Mouse (Mus musculus): ENCODE data around the gene Xpo4. TPM values are rescaled to one million over a fixed set of nuclear protein-coding genes. Genes with fewer than 3 reads are reported as not detected.
"Not testable (repeated sequence)": the region's sequence is repeated elsewhere in the genome, so short reads cannot be mapped to it uniquely, and the experiment has no call there.

The Xpo4 gene
- polyA plus RNA-seq, 1 experiment from 2014 or later, result 19.6 TPM

DNA sequence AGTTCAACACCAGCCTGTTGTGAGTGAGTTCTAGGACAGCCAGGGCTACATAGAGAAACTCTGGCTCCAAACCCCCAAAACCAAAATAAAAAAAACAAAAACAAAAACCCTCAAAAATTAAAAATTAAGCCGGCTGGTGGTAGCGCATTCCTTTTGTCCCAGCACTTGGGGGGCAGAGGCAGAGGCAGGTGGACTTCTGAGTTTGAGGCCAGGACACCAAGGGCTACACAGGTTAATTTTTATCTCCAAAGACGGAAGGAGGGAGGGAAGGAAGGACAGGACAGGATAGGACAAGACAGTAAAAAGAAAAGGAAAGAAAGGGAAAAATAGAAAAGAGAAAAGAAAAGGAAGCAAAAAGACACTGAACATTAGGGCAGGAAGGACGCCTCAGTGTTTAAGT lies 17.5 kb upstream of the Xpo4 start:
- DNase-seq (ENCODE audit: low spot score), result no peak

GRCm38 (mm10) chr14:57679958-57680535 lies 14.8 kb upstream of the Xpo4 start:
- peak; percentile 83 for DNase-seq (ENCODE audit: low spot score)

DNA sequence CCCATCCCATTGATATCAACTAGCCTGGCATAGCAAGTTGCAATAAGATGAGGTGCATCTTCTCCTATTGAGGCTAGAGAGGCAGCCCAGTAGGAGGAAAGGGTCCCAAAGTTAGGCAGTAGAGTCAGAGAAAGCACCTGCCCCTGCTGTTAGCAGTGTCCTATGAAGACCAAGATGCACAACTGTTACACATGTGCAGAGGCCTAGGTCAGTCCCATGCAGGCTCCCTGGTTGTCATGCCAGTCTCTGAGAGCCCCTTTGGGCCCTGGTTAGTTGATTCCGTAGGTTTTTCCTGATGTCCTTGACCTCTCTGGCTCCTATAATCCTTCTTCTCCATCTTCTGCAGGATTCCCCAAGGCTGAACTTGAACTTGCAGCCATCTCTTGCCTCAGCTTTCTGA lies 14.3 kb upstream of the Xpo4 start:
- DNase-seq (ENCODE audit: low spot score), result no peak

DNA sequence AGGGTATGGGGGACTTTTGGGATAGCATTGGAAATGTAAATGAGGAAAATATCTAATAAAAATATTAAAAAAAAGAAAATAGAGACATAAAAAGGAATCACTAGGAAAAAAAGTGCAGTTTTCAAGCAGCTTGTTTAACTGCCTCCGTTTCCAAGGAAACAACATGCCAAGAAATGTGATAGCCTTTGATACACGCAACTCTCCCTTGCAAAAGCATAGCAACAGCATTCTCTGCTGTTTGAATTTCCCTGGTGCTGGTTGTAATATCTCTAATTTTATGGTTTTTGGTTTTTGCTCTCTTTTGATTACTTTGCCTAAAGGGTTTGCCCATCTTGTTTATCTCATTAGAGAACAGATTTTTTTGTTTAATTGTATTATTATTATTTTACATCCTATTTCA lies 10.3 kb upstream of the Xpo4 start:
- no peak for DNase-seq (ENCODE audit: low spot score)

- no peak for DNase-seq (ENCODE audit: low spot score)
These were observed 359 bp upstream of the Xpo4 start for GRCm38 (mm10) chr14:57665628-57665950.

DNA sequence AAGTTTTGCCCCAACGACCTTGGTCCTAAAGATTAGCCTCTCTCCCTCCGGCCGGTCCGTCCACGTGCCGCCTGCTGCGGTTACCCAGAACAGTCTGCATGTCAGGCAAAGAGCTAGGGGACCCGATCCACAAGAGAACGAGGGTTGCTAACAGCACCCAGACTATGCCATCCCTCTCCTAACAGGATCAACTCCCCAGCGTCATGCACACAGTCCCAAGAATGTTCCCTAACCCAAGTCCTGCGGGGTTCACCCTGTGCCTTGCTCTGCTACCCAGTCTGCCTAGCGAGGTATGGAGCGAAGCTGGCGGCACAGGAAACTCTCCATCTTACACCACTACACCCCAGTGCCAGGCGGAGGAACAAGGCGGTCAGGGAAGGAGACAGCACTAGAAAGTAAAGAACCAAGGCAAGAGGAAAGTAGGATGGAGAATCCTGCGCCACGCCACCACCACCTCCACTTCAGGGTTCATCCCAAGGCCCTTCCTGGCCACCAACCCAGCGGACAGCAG lies 864 bp downstream of the Xpo4 start:
- peak; percentile 7 for DNase-seq (ENCODE audit: low spot score)

DNA sequence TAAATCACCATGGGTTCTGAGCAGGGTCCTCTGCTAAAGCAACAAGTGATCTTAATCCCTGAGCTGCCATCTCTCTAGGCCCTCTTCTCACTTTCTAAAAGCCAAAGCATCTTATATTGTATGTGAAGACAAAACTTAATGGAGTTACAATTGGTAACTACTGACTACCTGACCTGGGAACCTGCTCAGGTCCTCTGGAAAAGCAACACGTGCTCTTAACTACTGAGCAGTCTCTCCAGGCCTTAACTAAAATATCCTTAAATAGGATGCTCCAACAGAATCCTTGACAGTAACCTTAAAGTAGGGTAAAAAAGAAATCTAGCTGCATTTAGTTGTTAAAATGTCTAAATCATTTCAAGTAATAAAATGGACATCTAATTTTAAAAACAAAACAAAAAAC lies 1.6 kb downstream of the Xpo4 start:
- DNase-seq (ENCODE audit: low spot score), result no peak

DNA sequence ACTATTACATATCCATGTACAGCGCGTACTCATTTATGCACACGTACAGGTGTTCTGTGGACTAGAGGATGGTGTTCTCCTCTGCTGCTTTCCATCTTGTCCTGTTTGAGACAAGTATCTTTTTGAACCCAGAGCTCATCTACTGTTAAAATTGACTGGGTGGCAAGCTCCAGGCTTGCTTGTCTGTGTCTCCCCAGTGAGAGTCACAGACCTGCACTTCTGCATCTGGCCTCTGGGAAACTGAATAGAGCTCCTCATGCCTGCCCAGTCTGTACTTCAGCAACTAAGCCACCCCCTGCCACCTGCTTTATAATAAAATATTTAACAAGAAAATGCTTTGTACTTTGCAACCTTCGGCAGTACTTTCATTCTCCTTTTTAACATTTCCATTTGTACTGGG lies 6.9 kb downstream of the Xpo4 start:
- peak; percentile 9 for DNase-seq (ENCODE audit: low spot score)

- no peak for DNase-seq (ENCODE audit: low spot score)
These were observed 7.7 kb downstream of the Xpo4 start for GRCm38 (mm10) chr14:57657500-57657899.

- DNase-seq (ENCODE audit: low spot score), result not testable (repeated sequence)
These were observed 8.7 kb downstream of the Xpo4 start for GRCm38 (mm10) chr14:57656519-57656918.

DNA sequence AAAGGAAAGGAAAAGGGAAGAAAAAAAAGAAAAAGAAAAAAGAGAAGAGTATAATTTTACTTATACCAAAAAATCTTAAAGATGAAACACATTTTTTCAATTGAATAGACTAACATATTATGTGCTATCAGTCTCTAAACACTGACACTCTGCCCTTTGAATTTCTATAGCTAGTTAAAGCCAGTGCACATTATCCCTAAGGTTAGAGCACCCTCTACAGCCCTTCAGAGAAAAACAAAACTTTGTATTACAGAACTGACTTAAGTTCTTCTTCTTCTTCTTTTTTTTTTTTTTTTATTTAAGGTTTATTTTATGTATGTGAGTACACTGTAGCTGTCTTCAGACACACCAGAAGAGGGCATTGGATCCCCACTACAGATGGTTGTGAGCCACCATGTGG lies 15.7 kb downstream of the Xpo4 start:
- DNase-seq (ENCODE audit: low spot score), result no peak

- DNase-seq (ENCODE audit: low spot score), result no peak
These were observed 19.1 kb downstream of the Xpo4 start for GRCm38 (mm10) chr14:57646155-57646554.

- no peak for DNase-seq (ENCODE audit: low spot score)
These were observed 26.1 kb downstream of the Xpo4 start for GRCm38 (mm10) chr14:57639153-57639552.

DNA sequence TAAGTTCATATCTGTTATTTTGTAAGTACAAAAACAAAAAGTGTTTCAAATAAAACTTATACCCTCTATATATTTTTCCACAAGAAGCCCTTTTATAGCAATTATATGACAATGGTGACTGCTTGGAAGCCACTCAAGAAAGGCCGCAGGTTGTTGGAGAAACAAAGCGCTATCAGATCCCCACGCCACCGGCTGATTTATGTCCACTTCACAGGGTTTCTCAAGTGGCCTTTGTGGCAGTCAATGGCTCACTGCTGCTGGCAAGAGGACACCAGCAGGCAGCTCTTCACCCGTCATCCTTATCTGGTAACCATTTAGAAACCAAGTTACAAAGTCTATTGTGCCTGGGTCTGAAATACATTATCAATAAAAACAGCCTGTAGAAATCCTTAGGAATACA lies 31.1 kb downstream of the Xpo4 start:
- no peak for DNase-seq (ENCODE audit: low spot score)

DNA sequence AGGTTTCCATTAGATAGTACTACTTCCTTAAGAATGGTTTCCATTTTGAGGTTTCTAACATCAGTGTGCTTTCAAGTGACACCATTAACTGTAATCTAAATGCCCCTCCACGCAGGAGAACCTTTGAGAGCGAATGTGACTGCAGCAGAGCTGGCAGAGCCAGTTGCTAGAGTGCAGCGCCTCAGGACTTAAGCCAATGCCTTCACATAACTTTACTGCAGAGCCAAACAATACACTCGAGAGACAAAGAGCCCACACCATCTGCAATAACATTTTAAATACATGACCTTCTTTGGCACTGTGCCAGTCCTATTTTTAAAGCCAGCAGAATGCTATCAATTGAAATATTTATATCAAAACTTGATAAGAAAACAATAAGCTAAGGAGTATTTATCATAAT lies 35.6 kb downstream of the Xpo4 start:
- no peak for DNase-seq (ENCODE audit: low spot score)

DNA sequence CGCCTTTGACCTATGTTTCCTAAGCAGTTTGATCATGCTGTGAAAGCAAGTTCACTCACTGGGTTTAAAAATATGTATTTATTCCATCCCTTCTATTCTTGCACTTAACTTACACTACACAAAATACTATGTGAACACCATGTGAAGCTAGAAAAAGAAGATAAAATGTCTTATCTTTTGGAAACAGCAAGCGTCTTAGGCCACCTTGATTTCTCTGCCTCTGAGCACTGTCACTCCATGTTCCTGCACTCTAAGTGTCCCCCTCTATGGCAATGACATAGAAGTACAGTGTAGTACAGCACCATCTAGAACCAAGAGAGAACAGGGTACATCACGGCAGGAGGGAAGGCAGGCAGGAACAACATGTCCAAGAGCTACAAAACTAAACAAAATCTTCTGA lies 42.3 kb downstream of the Xpo4 start:
- no peak for DNase-seq (ENCODE audit: low spot score)

DNA sequence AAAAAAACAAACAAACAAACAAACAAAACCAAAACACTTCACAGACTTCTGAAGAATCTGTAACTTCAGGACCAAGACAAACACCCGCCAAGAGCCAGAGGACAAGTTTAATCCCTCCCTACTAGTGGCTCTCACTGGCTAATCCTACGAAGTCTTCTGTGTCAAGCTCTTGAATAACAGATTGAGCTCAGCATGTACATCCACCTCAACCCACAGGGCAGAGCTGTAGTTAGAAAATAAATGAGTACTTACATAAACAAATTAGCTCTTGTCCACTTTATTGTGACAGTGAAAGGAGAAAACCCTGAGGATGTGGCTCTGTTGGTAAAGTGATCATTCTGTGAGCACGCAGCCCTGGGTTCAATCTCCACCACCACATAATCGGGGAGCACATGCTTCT lies 43.5 kb downstream of the Xpo4 start:
- no peak for DNase-seq (ENCODE audit: low spot score)

GRCm38 (mm10) chr14:57620598-57621236 lies 44.5 kb downstream of the Xpo4 start:
- DNase-seq (ENCODE audit: low spot score), result no peak

- peak; percentile 40 for DNase-seq (ENCODE audit: low spot score)
These were observed 45.7 kb downstream of the Xpo4 start for GRCm38 (mm10) chr14:57619487-57619886.

DNA sequence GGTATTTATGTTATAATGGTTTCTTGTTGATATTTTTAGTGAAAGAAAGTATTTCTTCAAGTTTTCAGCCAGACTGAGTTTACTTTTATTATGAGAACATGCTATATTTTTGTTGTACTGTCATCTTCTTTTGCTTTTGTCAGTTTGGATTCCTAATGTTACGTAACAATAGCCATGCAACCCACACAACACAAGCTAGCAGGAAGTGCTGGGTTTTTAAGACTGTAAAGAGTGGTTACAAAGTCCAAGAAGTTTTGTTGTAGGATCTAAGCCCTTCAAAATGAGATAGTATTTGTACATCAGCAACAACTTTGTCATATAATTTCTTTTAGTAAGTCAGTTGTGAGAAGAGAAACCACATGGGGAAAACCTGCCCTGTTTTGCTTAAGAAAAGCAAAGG lies 47.6 kb downstream of the Xpo4 start:
- DNase-seq (ENCODE audit: low spot score), result no peak

DNA sequence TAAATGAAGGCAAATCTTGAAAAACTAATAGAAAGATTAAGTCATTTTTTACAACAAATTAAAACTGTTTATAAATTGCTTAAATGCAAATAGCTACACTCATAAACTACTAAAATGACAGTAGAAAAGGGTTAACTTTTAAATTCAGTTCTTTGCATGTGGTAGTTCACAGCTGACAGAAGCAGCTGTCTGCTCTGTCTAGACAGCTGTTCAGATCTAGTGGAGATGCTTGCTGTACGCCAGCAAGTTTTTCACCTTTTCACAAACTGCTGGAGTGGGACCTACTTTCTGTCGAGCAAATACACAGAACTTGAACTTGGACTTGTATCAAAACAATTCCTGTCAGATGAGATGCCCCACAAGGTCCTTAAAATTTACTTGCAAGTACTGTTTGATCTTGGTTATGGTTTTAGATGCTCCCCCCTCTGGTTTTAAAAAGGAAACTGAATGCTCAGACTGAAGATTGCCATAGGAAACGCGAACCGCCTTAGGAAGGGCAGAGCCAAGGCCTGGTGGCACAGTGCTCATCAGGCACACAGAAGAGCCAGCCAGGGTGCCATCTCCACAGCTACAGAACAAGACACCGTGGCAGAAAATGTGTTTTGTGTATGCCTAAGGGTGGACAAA lies 48.8 kb downstream of the Xpo4 start:
- DNase-seq (ENCODE audit: low spot score), result peak; percentile 33

GRCm38 (mm10) chr14:57615828-57616227 lies 49.4 kb downstream of the Xpo4 start:
- no peak for DNase-seq (ENCODE audit: low spot score)

DNA sequence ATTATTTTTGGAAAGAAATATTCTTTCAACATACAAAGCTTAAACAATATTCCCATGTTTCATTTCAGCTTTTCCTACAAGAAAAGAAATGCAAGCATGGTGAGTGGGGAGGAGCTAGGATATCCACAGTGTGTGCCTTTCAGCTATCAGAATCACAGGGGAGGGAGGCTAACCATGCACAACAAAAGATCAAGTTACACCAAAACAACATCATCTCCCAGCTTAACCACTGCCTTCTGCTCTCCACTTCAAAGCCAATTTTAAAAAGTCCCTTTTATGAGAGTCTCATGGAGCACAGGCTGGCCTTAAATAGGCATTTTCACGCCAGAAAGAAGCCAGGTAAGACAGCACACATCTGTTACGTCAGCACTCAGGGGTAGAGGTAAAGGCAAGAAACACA lies 54.2 kb downstream of the Xpo4 start:
- no peak for DNase-seq (ENCODE audit: low spot score)
